Mouse (Mus musculus) heart, postnatal 25 days (tissue): ENCODE data around the gene Car1. TPM values are rescaled to one million over a fixed set of nuclear protein-coding genes. Genes with fewer than 3 reads are reported as not detected.
"Not testable (repeated sequence)": the region's sequence is repeated elsewhere in the genome, so short reads cannot be mapped to it uniquely, and the experiment has no call there.

Source experiments
- DNase-seq: peaks from one replicate; pipeline ENCODE4 v3.0.0; 2022; ENCODE audit warnings: low spot score
- intact Hi-C: fragments of 180-260 bp; cut with DNase I; formaldehyde crosslinking; loops from one replicate; pipeline ENCODE4 v1.15.1; 2025
- total RNA-seq, 2 experiments: library from RNA; stranded (reverse); gene quantifications; 2 replicates each; pipeline ENCODE4 v1.2.3; 2021

Car1 gene
- not detected for total RNA-seq

- intact Hi-C loops, result no loop called here
- DNase-seq, result no peak
These were observed at the start of gene Car1 for GRCm38 (mm10) chr3:14808211-14808610. Car1 (minus strand) TSS chr3:14808368.

GRCm38 (mm10) chr3:14857874-14858273 lies 49.7 kb upstream of the Car1 start:
- intact Hi-C loops, result no loop called here
- DNase-seq, result no peak

- DNase-seq, result no peak
- intact Hi-C loops, result no loop called here
These were observed 46.3 kb upstream of the Car1 start for GRCm38 (mm10) chr3:14854446-14854845.

GRCm38 (mm10) chr3:14853966-14854365 lies 45.8 kb upstream of the Car1 start:
- intact Hi-C loops, result no loop called here

GRCm38 (mm10) chr3:14848587-14849254 lies 40.6 kb upstream of the Car1 start:
- no peak for DNase-seq
- intact Hi-C loops, result no loop called here

More at GRCm38 (mm10) chr3:14853966-14854365, 45.8 kb upstream of the Car1 start:
- no peak for DNase-seq

GRCm38 (mm10) chr3:14839466-14840118 lies 31.4 kb upstream of the Car1 start:
- DNase-seq, result no peak
- intact Hi-C loops, result no loop called here

- no peak for DNase-seq
- intact Hi-C loops, result no loop called here
These were observed 30.8 kb upstream of the Car1 start for GRCm38 (mm10) chr3:14838936-14839335.

- DNase-seq, result no peak
- intact Hi-C loops, result no loop called here
These were observed 24.6 kb upstream of the Car1 start for GRCm38 (mm10) chr3:14832766-14833165.

GRCm38 (mm10) chr3:14831219-14831835 lies 23.2 kb upstream of the Car1 start:
- intact Hi-C loops, result no loop called here
- DNase-seq, result no peak

GRCm38 (mm10) chr3:14828896-14829295 lies 20.7 kb upstream of the Car1 start:
- intact Hi-C loops, result no loop called here
- no peak for DNase-seq

GRCm38 (mm10) chr3:14819844-14820504 lies 11.8 kb upstream of the Car1 start:
- intact Hi-C loops, result no loop called here
- DNase-seq, result no peak

GRCm38 (mm10) chr3:14815396-14815795 lies 7.2 kb upstream of the Car1 start:
- DNase-seq, intact Hi-C loops: not testable (repeated sequence)

- no peak for DNase-seq
- intact Hi-C loops, result no loop called here
These were observed 1.5 kb downstream of the Car1 start for GRCm38 (mm10) chr3:14806702-14807101.

- no peak for DNase-seq
- intact Hi-C loops, result no loop called here
These were observed 2.2 kb downstream of the Car1 start for GRCm38 (mm10) chr3:14805962-14806361.

GRCm38 (mm10) chr3:14804906-14805305 lies 3.3 kb downstream of the Car1 start:
- no peak for DNase-seq
- intact Hi-C loops, result no loop called here

- intact Hi-C loops, result no loop called here
- no peak for DNase-seq
These were observed 11.1 kb downstream of the Car1 start for GRCm38 (mm10) chr3:14797069-14797468.

- intact Hi-C loops, result no loop called here
These were observed 12.7 kb downstream of the Car1 start for GRCm38 (mm10) chr3:14795292-14796020.

GRCm38 (mm10) chr3:14792032-14792431 lies 16.1 kb downstream of the Car1 start:
- DNase-seq, result no peak
- intact Hi-C loops, result no loop called here

More at GRCm38 (mm10) chr3:14795292-14796020, 12.7 kb downstream of the Car1 start:
- no peak for DNase-seq

- DNase-seq, result no peak
- intact Hi-C loops, result no loop called here
These were observed 20.6 kb downstream of the Car1 start for GRCm38 (mm10) chr3:14787607-14788006.

GRCm38 (mm10) chr3:14787136-14787535 lies 21.0 kb downstream of the Car1 start:
- no peak for DNase-seq

More at GRCm38 (mm10) chr3:14787136-14787535, 21.0 kb downstream of the Car1 start:
- intact Hi-C loops, result no loop called here
